Mouse (Mus musculus) left cerebral cortex, postnatal 10 days (tissue): Measurements from ENCODE around the gene Cdh23. TPM values are rescaled to one million over a fixed set of nuclear protein-coding genes. Genes with fewer than 3 reads are reported as not detected.

Source experiments
- DNase-seq, 2 experiments: peaks; one replicate each; pipeline ENCODE4 v3.0.0; 2021 to 2022; ENCODE audit warnings: low spot score in 2 of 2, mixed read lengths in 1 of 2; ENCODE audit errors: extremely low spot score in 1 of 2
- intact Hi-C: fragments of 180-260 bp; cut with DNase I; formaldehyde crosslinking; loops from one replicate; pipeline ENCODE4 v1.15.1; 2025
- total RNA-seq, 2 experiments: library from RNA; stranded (reverse); gene quantifications; 2 replicates each; pipeline ENCODE4 v1.2.3; 2021

Cdh23 gene
- total RNA-seq, 2 experiments from 2014 or later, result 2.1 TPM

DNA sequence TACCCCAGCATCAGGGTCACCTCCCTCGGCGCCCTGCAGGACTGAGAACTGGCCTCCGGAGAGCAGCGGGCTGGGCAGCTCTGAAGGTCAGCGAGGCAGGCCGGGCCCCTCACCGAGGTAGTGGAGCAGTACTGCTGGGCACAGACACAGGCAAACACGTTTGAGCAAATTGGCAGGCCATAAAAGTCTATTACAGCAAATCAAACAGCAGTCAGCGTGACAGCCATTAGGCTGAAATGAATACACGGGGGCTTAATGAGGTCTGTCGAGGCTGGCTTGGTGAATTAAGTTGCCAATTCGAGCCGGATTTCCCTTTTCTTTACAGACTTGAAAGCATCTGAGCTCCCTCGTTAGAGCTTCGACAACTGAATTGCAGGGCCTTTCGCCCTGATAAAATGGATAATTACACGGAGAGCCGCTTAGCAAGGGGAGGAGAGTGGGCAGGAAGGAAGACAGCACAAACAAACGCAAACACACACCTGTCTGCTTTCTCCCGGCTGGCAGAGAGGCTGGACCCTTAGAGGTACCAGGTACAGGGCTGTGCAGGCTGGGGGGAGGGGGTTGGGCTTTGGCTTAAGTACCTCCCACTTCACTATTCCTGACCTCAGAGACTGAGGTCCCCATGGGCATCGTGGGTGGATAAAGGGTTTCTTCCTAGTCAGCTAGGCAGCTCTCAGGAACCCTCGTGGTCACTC lies 103.3 kb downstream of the Cdh23 start:
- intact Hi-C loops, result no loop called here
- peak in 1 of 2 experiments; percentile 3 for DNase-seq

DNA sequence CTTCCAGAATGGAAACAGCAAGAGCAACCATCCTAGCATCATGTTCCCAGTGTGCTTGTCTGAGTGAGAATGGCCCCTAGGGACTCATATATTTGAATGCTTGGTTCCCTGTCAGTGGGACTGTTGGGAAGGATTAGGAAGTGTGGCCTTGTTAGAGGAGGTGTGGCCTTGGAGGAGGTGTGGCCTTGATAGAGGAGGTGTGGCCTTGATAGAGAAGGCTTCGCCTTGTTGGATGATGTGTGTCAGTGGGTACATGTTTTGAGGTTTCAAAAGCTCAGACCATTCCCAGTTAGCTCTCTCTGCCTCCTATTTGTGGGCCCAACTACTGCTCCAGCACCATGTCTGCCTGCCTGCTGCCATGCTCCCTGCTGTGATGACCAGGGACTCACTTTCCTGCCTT lies 105.0 kb downstream of the Cdh23 start:
- no peak for DNase-seq
- intact Hi-C loops, result no loop called here

DNA sequence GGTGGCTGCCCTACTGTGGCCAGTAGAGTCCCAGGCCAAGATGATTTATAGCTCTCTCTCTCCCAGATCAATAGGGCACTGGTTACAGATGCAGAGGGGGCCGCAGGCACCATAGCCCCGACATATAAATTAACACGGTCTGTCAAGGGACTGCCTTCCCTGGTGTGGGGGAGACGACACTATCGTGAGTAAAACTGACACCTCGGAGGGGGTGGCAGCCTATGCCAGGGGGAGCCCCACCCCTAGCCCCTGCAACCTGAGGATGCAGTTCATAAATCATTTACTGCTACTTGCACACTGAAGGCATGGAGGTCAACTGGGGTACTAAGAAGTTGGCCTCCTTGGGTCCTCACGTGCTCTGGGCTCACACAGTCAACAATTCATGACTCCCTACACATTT lies 106.0 kb downstream of the Cdh23 start:
- no peak for DNase-seq
- intact Hi-C loops, result no loop called here

DNA sequence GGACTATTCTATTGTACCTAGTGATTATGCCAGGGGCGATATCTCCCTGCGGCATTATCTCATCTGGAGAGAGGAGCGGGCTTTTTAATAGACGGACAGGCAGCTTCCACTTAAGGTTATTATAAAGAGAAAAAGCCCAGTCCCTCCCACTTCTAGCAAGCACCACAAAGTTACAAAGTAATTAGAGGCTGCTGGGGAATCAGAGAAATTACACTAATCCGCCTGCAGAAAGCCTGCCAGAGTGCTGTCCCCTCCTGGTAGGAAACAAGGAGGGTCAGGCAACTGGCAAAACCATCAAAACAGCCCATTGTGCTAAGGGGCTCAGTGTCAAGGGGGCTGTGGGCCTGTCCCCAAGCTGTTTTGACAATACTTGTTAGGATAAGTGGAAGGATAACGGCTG lies 110.6 kb downstream of the Cdh23 start:
- DNase-seq, result no peak
- intact Hi-C loops, result no loop called here

DNA sequence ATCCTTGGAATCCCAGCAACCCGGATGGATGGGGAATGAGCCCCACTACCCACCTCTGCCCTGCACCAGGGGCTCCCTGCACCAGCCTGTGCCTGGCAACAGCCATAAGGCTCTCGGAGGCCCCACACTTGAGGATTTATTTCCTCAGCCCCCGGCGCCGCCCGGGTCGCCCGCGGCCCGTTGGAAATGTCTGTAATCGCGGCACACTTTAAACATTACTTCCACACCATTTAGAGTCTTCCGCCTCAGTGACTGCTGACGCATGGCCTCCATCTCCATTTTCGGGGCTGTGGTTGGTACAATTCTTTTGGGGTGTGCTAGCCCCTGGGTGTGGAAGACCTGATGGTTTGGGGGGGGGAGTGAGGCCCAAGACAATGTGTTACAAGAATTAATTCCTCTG lies 113.3 kb downstream of the Cdh23 start:
- intact Hi-C loops, result no loop called here
- DNase-seq, result no peak

DNA sequence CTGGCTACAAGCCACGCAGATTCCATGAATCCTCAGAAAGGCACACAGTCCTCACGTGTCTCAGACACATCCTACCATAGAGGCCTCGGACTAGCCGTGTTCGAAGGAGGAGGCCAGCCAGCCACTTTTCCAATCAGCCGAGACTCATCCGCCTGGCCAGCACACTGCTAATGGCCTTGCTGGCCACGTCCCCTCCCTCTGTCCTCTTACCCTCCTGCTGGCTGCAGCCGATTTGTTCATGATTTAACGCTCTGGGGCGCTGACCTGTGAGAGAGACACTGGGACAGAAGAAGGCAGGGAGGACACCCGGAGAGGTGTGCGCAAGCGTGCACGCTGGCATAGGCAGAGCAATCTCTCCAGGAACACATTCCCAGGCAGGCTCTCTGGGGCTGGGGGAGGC lies 115.6 kb downstream of the Cdh23 start:
- intact Hi-C loops, result no loop called here
- no peak for DNase-seq

DNA sequence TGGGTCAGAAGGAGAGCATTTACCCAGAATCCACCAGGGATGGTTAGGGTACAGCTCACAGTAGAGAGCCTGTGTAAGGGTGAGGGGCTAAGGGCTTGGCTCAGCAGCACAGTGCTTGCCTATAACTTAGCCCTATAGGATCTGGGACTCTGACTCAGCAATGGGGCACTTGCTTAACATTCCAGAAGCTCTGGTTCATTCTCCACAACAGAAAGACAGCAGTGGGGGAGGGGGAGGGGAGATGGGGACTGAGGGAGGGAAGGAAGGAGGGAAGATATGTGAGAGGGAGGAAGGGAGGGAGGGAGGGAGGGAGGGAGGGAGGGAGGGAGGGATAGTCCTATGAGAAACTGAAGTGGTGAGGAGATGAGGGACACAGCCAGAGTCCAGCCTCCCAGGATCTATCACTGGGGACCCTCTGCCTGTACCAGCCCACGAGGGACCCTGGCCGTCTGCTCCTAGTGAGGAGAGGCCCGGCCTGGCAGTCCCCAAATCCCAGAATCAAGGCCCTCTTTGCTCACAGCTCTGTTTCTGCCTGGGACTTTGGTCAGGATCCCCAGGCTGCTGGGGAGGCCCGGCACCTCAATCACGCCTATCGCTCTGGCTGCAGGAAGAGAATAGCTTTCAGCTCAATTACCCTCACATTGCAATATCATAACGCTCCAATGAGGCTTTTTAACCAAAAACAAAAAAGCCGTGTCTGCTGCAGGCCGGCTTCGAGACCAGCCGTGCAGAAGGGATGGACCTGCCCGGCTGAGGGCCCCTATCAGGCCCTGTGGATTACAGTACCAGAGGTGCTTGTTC lies 117.4 kb downstream of the Cdh23 start:
- intact Hi-C loops, result no loop called here
- DNase-seq, result no peak

DNA sequence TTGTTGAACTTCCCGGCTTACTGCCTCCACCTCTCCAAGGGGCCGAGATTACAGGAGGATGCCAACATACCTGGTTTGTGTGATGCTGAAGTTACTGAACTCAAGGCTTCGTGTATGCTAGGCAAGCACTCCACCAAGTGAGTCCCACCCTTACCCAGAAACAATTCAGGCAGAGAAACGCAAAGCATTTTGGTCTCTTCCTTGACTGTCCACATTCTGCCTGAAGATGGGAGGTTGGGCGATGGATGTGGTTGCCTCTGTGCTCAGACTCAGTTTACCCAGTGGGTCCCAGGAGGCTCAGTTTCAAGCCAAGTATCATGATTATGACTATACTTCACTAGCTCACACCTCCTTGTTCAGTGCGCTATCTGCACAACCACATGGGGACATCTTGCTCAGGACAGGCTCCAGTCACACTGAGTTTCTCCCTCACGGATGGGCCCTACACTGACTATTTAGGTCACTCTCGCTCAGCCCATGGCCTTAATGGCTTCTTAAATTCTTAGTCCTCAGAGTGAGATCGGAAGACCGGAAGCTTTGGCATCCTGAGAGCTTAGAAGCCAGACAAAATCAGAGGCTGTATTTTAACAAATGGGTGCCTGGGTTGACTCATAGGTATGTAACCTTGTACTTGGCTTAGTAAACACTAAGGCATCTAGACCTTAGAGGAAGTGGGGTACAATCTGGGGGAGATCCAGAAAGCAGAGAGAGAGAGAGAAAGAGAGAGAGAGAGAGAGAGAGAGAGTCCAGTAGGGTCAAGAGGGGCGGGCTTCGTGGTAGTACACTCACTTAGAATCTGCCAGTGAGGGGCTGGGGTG lies 118.2 kb downstream of the Cdh23 start:
- intact Hi-C loops, result no loop called here
- no peak for DNase-seq

DNA sequence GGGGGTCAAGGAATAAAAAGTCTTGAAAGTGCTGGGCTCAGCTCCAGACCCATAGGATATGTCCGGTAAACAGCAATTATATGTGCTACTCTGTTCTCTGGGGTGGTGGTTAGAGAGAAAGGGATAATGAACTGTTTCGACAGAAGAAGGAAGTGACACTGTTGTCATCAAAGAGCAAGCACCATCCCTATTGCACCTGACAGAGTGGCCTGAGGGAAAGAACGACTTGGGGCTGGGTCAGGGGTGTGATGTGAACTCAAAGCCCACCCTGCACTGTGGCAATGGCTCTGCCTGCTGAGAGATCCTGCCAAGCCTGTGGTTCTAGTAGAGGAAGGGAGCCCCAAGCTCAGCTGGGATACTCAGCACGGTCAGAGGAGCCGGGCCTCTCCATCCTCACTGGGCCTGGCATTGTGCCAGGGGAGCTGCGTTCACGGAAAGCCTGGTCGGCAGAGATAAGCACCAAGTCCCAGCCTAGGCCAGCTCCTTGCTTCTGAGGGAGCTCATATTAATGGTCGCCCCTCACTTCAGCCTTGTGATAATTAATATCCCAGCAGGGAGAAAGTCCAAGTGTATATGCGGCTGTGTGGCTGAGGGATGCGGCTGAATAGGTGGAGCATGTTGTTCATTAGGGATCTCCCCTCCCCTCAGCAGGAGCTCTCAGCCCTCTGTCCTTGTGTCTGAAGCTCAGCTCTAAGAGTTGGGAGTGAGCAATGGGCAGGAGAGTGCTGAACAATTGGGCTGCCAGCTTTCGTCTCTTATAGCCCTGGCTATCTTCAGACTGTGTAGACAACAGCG lies 119.0 kb downstream of the Cdh23 start:
- intact Hi-C loops, result no loop called here
- peak in 1 of 2 experiments; percentile 68 for DNase-seq

DNA sequence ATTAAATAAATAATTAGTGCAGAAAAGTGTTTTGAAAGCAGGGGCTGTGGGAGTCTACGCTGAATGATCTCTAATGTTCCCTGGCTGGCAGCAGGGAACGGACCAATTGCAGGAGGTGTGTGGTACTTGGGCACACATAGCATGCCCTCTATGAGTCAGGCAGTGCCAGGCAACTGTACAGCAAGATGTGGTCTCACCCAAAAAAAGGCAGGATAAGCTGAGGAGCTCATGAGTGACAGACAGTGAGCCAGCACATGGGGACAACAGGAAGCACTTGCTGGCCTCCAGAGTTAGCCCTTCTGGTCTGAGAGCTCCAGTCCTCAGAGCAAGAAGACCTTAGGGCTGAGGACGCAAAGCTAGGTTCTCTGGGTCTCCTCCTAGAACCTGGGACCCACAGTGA lies 121.4 kb downstream of the Cdh23 start:
- intact Hi-C loops, result no loop called here
- DNase-seq, result no peak

DNA sequence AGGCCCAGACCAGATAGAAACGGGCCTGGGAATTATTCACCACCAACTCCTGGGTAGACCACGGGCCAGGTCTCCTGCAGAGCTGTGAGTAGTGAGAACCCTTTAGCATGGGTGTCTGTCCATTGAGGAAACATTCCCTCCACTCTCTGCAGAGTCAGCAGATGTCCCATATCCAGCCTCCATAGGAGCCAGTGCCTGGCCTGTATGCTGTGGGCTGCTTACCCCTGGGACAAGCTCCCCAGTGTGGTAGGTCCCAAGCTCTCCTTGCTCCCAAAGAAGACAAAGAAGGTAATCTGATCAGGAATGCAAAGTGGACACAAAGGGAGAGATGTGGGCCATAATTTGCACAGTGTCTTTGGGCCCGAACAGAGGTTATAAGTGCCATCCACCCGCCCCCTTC lies 124.8 kb downstream of the Cdh23 start:
- no peak for DNase-seq
- intact Hi-C loops, result no loop called here

DNA sequence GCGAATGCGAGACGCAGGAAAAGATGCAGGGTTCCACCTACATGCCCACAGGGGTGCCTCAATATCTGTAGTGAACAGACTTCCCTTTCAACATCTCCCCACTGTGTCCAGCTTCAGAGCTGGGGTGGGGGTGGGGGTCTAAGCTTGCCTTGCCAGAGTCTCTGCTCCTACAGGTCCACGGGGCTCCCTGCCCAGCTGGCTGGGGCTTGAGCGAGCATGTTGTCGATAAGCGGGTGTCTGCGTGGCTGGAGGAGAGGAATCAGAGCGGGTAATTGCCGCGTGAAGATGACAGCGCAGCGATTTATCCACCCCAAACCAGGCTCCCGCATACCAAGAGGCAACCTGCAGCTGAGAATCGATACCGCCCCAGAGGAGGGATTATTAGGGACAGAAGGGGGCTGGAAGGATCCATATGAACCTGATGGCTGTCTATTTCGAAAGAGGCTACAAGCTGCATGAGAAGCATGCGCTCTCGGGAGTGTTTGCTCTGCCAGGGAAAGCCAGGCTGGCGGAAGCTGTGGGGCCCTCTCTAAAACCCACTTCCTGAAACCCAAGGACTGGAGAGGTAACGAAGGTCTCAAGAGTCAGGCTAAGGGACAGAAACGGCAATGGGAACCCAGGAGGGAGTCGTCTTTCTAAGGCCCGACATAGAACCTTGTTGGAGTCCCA lies 129.8 kb downstream of the Cdh23 start:
- DNase-seq, result no peak
- intact Hi-C loops, result no loop called here

DNA sequence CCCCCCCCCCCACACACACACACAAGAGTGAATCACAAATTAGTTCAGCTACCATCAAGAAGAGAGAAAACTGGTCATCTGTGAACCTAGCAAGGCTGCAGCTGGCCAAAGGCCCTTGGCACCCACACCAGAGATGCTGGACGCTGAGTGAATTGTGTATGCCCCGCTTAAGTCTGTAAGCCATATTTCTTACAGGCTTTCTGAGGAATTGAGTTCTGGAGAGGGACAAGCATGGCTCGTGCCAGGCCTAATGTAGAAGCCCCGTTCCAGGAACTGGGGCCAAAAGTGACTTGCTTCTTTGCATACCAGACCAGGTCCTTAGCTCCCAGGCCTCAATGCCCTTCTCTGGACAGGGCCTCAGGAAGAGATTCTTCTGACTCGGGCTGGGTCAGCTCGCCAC lies 132.2 kb downstream of the Cdh23 start:
- intact Hi-C loops, result no loop called here
- no peak for DNase-seq

DNA sequence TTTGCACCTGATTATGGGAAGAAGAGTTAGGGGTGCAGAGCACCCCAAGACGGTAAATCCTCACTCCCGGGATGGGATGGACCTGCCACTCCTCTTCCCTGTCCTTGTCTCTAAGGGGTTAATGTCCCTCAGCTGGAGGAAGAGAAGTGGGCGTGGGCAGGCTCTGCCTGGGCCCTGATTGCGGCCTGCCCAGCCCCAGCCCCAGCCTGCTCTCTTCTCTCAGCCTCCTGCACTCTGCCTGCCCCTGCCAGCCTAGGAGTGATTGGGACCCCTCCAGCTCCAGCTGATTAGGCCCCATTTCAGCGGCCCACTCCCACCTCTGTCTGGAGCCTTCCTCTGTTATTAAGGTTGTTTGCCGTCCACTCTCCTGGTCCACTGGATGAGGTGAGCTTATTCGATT lies 133.3 kb downstream of the Cdh23 start:
- DNase-seq, result no peak
- intact Hi-C loops, result no loop called here

DNA sequence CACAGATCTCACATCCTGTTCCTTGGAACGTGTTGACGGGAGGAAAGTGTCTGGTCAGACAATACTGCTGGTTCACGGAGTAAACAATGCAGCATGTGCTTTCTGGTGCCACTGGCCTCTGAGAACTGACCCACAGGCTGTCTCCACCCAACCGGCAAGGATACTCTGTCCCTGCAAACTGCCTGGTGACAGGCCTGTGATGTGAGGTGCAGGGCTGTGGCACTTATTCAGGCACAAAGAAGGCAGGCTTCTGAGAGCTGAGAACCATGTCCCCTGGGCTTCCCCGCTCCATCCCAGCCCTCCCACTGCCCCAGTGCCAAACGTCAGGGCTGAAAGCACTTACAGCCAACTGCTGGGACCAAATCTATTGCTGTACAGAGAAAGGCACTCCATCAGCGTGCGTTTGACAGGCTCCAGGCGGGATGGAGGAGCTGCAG lies 137.8 kb downstream of the Cdh23 start:
- no peak for DNase-seq
- intact Hi-C loops, result no loop called here

DNA sequence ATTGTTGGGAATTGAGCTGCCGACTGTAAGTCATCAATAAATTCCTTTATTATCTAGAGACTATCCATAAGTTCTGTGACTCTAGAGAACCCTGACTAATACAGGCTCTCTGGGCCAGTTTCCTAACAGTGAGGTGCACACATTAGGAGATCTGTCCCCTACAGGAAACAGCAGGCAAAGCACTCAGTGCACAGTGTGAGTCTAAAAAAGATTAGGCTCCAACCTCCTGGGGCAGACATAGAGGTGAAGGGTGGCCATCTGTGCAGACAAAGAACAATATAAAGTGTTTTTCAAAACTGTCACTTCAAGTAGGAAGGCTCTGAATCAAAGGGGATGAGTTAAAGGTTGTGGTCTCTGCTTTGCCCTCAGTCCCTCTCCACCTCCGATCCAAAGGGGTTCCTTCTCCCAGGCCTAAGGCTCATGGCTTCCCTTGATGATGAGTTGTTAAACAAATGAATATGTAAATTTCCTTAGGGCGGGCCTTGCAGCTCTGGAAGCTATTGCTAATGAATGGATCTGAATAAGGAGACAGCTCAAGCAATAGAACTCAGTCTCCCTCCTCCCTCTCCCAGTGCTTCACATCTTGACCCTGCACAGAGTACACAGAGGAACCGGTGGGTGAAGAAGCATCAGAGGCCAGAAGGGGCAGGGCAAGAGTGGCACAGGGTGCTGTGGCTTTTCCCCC lies 143.2 kb downstream of the Cdh23 start:
- intact Hi-C loops, result no loop called here
- no peak for DNase-seq

DNA sequence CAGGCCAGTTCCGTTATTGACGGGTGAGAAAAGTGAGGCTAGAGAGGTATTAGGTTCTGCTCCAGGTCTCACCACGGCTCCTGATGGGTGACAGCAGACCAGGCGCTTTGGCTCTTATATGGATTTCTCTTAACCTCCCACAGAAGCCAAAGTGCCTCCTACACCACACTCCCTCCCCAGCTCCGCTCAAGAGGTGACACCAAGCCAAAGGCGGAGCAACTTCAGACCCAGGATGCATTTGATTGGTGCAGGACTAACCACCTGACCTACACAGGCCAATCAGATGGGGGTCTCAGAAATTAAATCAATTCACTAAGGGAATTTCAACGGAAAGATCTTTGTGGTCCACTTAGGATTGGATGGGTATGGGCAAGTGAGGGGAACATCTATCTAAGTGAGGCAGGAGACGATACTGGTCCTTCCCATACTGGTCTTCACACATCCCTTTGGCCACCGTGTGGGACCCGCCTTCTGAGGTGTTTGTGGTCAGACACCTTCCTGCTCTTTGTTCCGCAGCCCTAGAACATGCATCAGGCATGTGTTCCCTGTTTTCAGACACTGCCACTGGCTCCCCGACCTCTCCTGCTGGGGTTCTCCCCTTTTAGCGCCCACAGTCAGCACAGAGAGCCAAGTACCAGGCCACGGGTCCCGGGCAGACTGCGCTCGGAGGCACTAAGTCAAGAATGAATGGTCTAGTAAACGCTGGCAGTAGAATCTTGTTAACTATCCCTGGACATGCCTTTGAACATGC lies 157.0 kb downstream of the Cdh23 start:
- intact Hi-C loops, result no loop called here
- no peak for DNase-seq
